Mouse (Mus musculus): ENCODE results near the gene Gba. TPM values are rescaled to one million over a fixed set of nuclear protein-coding genes. Genes with fewer than 3 reads are reported as not detected.
"Not testable (repeated sequence)": the region's sequence is repeated elsewhere in the genome, so short reads cannot be mapped to it uniquely, and the experiment has no call there.

The Gba gene
- polyA plus RNA-seq, 1 experiment from 2014 or later, result 44.0 TPM

DNA sequence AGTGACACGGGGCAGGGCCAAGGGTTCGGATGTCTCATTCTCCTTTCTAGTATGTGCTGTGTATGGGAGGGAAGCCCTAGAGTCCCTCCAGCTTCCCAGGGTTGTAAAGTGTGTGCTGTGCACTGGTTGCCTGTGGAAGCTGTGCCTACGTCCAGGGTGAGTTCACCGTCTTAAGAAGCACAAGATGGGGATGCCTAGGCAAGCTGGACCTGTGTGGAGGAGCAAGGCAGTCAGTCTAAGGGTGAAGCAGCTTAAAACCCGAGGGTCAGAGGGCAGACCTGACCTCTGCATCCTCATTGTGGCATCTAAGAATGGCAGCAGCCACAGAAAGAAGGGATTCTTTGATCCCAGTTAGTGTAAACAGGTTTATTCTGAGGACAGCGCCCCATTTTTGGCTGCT, 6.0 kb downstream of the Gba start:
- Histone ChIP-seq H3K4me1 (peaks cover 32% of the 10 kb centered on the region), H3K9me3 (replicated peaks) (no peaks in the 10 kb centered on the region), H3K9ac (no peak overlapping the region), H3K36me3 (peaks cover 71% of the 10 kb centered on the region), H3K27ac (no peak overlapping the region), H3K4me3 (replicated peaks) (no peak overlapping the region), H3K27me3 (no peaks in the 10 kb centered on the region), H3K4me2 (no peak overlapping the region)
- 91% methylated on average over 6 of the region's 6 CpGs for WGBS
- ATAC-seq (replicated peaks; ENCODE audit: low FRiP score), result no peak

DNA sequence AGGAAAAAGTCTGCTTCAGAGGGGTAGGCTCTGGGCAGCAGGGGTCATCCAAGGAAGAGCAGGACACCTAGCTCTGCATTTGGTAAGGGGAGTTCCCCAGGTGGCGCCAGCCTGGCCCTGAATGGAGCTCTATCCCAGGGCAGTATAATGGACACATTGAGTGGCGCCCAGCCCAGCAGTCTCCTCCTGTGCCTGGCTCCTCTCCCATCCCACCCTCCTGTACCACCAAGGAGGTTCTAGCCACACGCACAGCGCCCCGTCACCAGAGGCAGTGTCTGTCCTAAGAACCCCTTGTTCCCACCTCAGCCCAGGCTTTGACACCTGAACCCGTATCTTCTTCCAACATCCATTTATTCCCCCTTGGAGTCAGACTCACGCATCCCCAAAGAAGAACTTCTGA, 7.0 kb downstream of the Gba start:
- no peaks in the 10 kb centered on the region for H3K9me3 ChIP-seq (replicated peaks)
- H3K27me3 ChIP-seq, result no peaks in the 10 kb centered on the region
- no peak overlapping the region for H3K4me2 ChIP-seq
- ATAC-seq (replicated peaks; ENCODE audit: low FRiP score), result no peak
- no peak overlapping the region for H3K9ac ChIP-seq
- H3K4me3 ChIP-seq (replicated peaks), result no peak overlapping the region
- peak overlapping the region; percentile 35; the same call in 1 of the 2 replicates for H3K27ac ChIP-seq
- H3K36me3 ChIP-seq, result peaks cover 65% of the 10 kb centered on the region
- 91% methylated on average over 7 of the region's 7 CpGs for WGBS
- peaks cover 35% of the 10 kb centered on the region for H3K4me1 ChIP-seq

DNA sequence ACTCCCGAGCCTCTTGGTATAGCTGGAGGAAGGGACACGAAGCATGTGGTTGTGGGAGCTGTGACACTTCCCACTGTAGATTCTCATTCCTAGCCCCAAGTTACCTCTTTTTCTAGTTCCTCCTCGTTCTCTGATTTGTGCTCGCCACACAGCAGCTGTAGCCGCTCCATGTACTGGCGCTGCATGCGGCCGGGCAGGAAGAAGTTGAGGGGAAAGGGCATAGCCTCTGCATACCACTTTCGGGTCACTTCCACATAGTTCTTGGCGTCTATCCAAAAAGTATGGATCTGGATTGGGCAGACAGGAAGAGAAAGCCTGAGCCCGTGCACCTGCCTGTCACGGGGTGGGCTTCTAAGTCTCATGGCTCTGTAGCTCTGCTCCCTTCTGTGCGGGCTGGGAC, 7.4 kb downstream of the Gba start:
- H3K4me2 ChIP-seq, result no peak overlapping the region
- H3K9ac ChIP-seq, result no peak overlapping the region
- H3K27ac ChIP-seq, result peak overlapping the region; percentile 35; the same call in 1 of the 2 replicates
- no peaks in the 10 kb centered on the region for H3K27me3 ChIP-seq
- H3K9me3 ChIP-seq (replicated peaks), result no peaks in the 10 kb centered on the region
- WGBS, result 72% methylated on average over 13 of the region's 13 CpGs
- peaks cover 64% of the 10 kb centered on the region for H3K36me3 ChIP-seq
- peaks cover 39% of the 10 kb centered on the region for H3K4me1 ChIP-seq
- H3K4me3 ChIP-seq (replicated peaks), result no peak overlapping the region
- ATAC-seq (replicated peaks; ENCODE audit: low FRiP score), result no peak

DNA sequence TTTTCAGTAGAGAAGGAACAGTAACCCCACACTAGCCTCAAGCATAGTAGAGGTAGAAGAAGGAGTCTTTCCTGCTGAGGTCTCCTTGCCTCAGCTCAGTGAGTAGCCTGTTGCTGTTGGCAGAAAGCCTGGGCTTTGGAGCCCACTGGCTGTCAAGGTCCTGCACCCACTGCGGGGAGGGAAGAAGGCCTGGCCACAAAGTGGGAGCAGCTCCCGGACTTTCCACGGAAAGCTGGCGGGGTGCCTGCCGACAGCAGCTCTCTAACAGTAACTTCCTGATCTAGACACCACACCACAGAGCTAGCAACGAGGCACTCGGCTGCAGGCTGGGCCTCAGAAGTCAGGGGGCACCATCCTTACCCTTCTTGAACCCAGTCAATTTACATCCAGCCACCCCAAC, 8.0 kb downstream of the Gba start:
- Histone ChIP-seq H3K4me2 (no peak overlapping the region), H3K4me3 (replicated peaks) (no peak overlapping the region), H3K4me1 (peaks cover 45% of the 10 kb centered on the region), H3K36me3 (peaks cover 59% of the 10 kb centered on the region), H3K27me3 (no peaks in the 10 kb centered on the region), H3K27ac (0 out of 2 replicates have a peak overlapping the region, but pooled peaks have one; percentile 35), H3K9me3 (replicated peaks) (no peaks in the 10 kb centered on the region), H3K9ac (no peak overlapping the region)
- ATAC-seq (replicated peaks; ENCODE audit: low FRiP score), result no peak
- WGBS, result 70% methylated on average over 7 of the region's 7 CpGs

DNA sequence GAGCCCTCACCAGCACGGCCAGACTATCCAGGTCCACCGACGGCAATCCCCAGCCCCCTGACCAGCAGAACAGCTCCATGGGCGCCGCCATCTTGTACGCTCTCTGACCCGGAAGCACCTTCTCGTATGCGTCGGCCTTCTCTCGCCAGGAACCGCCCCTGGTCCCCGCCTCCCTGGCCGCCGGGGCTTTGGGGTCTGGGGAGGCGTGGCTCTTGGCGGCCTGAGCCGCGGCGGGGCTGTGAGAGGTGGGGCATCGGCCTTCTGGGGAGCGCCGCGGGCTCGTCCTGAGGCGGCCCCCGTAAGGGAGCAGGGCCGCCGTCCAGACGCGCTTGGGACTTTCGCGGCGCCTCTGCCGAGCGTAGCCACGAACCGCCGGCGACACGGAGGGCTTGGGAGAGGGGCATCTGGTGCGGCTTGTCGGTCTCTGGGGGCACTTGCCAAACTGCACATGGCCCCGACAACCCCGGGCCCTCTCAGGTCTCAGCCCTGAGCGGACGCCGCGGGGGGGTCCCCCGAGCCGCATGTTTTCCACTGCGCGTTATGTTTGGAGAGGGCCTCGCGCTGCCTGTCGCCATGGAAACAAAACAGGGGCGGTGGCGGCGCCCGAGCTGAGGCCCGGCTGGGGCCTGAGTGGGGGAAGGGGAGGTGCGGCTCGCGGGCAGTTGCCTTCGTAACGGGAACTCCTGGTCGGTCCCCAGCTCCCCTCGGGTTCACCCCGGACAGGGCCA, 11.2 kb downstream of the Gba start:
- WGBS, result under 1% methylated on average over 69 of the region's 69 CpGs
- peaks cover 50% of the 10 kb centered on the region for H3K4me1 ChIP-seq
- peak; percentile 94 for ATAC-seq (replicated peaks; ENCODE audit: low FRiP score)
- H3K27ac ChIP-seq, result peak overlapping the region; percentile 97
- no peaks in the 10 kb centered on the region for H3K27me3 ChIP-seq
- peaks cover 26% of the 10 kb centered on the region for H3K36me3 ChIP-seq
- no peaks in the 10 kb centered on the region for H3K9me3 ChIP-seq (replicated peaks)
- peak overlapping the region; percentile 90 for H3K4me3 ChIP-seq (replicated peaks)
- H3K9ac ChIP-seq, result peak overlapping the region; percentile 64
- H3K4me2 ChIP-seq, result peak overlapping the region; percentile 91

DNA sequence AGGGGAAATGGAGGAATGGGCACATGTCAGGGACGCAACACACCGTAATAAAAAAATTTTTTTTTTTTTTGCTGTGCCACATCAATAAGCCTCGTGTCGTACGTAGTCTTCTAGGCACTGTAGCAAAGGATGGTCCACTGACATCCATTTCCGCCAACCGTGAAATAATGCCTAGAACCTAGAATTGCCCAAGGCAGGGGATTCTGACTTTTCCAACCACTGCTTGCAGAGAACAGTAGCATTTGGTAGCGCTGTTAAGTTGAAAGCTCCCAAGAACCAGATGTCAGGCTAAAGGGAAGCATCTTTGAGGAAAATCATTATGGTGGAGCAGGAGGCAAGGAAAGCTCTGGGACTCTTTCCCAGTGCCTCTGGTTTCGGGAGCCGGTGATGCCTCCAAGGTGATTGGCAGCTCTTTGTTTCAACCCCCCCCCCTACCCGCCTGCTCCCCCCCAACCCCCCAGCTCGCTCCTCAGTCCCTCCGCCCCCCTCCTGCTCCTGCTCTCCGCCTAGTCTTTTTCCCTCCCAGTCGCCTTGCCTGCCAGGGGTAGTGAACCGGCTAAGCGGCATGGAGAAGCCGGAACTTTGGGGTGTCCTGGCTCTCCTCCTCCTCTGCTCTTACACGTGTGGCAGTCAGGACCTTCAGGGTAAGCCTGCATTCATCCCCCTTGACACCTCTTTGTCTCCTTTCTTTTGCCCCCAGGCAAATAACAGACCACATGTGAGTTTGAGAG, 12.1 kb downstream of the Gba start, which contains the start of gene Thbs3:
Thbs3 (plus strand) TSS at position 500 of the 731 bp plus-strand sequence.
- Histone ChIP-seq H3K9ac (peak within 1 kb of the TSS; percentile 64), H3K4me3 (replicated peaks) (peak within 1 kb of the TSS; percentile 90), H3K4me2 (peak within 1 kb of the TSS; percentile 91), H3K4me1 (peaks cover 56% of the 10 kb centered on the region), H3K27ac (peak within 1 kb of the TSS; percentile 97), H3K36me3 (peaks cover 18% of the 10 kb centered on the region), H3K27me3 (no peaks in the 10 kb centered on the region), H3K9me3 (replicated peaks) (no peaks in the 10 kb centered on the region)
- ATAC-seq (replicated peaks; ENCODE audit: low FRiP score), result no peak
- under 1% methylated on average over 19 of the region's 19 CpGs for WGBS

DNA sequence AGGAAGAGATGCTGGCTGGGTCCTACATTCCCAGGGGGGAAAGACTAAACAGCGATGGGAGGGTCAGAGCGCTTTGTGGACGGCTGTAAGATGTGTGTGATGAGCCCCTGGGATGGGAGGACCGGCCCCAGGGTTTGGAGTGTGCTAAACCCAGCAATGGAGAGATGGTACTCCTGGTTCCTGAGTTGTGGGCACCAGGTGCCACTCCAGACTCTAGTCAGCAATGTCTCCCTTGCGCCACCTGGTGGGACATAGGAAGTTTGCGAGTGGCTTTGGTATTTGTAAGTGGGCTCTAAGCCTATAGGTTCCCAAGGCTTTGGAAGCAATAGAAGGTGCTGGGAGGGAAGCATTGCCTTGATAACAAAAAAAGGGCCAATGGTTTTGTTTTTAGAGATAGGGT, 13.1 kb downstream of the Gba start:
- ATAC-seq (replicated peaks; ENCODE audit: low FRiP score), result 0 out of 2 replicates have a peak, but pooled peaks have one; percentile 2
- WGBS, result 2% methylated on average over 6 of the region's 6 CpGs
- H3K27ac ChIP-seq, result peak overlapping the region; percentile 97; the same call in 1 of the 2 replicates
- no peaks in the 10 kb centered on the region for H3K9me3 ChIP-seq (replicated peaks)
- H3K27me3 ChIP-seq, result no peaks in the 10 kb centered on the region
- H3K4me3 ChIP-seq (replicated peaks), result peak overlapping the region; percentile 90
- H3K36me3 ChIP-seq, result peaks cover 7% of the 10 kb centered on the region; the same call in 1 of the 2 replicates
- H3K4me2 ChIP-seq, result peak overlapping the region; percentile 91
- peaks cover 48% of the 10 kb centered on the region for H3K4me1 ChIP-seq
- H3K9ac ChIP-seq, result 0 out of 2 replicates have a peak overlapping the region, but pooled peaks have one; percentile 16

DNA sequence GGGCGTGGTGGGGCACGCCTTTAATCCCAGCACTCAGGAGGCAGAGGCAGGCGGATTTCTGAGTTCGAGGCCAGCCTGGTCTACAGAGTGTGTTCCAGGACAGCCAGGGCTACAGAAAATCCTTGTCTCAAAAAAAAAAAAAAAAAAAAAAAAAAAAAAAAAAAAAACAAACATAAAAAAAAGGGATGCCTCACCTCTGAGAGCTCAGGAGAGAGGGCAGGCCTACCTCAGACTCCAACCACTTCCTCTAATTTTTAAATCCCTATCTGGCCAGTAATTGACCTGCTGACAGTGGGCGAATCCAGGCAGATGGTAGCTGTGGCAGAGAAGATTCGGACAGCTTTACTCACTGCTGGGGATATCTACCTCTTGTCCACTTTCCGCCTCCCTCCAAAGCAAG, 13.7 kb downstream of the Gba start:
- not testable (repeated sequence) for H3K36me3 ChIP-seq; H3K9me3 ChIP-seq (replicated peaks); H3K4me3 ChIP-seq (replicated peaks); ATAC-seq (replicated peaks; ENCODE audit: low FRiP score); H3K9ac ChIP-seq; H3K27ac ChIP-seq; H3K27me3 ChIP-seq
- Histone ChIP-seq H3K4me2 (peak overlapping the region; percentile 91), H3K4me1 (peaks cover 44% of the 10 kb centered on the region)
- WGBS, result 75% methylated on average over 7 of the region's 7 CpGs

DNA sequence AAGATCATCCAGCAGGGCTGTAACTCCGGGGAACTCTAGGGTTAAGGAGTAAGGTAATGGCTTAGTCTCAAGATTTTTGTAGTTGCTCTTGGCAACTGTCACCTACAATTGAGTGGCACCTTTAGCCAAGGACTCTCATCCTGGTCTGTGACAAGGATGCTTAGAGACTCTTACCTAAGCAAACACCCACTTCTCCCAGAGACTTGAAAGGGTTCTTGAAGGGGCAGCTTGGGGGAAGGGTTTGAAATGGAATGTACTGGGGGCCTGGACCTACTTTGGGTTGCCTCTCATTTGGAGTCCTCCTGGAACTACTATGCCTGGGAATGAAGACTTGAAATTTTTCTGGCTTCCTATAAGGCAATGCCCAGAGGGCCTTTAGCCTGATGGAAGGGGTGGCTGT, 15.5 kb downstream of the Gba start:
- Histone ChIP-seq H3K9ac (no peak overlapping the region), H3K4me3 (replicated peaks) (no peak overlapping the region), H3K4me2 (no peak overlapping the region), H3K9me3 (replicated peaks) (no peaks in the 10 kb centered on the region), H3K27ac (no peak overlapping the region), H3K27me3 (no peaks in the 10 kb centered on the region), H3K4me1 (peaks cover 30% of the 10 kb centered on the region), H3K36me3 (peaks cover 4% of the 10 kb centered on the region; the same call in 1 of the 2 replicates)
- WGBS, result 69% methylated on average over 1 of the region's 1 CpGs
- ATAC-seq (replicated peaks; ENCODE audit: low FRiP score), result no peak

DNA sequence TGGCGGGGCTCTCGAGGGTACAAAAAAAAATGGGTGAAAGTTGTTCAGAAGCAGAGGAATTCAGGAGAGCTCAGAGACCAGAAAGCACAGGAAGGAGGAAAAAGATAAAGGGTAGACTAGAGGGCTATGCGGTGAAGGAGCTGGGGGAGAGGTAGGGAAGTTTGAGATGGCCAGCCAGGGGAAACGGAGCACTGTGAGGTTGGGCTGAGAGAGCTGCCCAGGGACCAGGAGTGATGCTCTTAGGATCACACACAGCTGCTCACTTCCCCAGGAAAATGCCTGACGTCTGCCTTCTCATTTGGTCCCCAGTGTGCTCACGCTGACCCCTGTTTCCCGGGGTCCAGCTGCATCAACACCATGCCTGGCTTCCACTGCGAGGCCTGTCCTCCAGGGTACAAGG, 16.8 kb downstream of the Gba start:
- Histone ChIP-seq H3K9me3 (replicated peaks) (no peaks in the 10 kb centered on the region), H3K4me1 (peaks cover 26% of the 10 kb centered on the region), H3K36me3 (peaks cover 13% of the 10 kb centered on the region; the same call in 1 of the 2 replicates), H3K4me3 (replicated peaks) (no peak overlapping the region), H3K27me3 (no peaks in the 10 kb centered on the region), H3K4me2 (no peak overlapping the region), H3K27ac (no peak overlapping the region), H3K9ac (0 out of 2 replicates have a peak overlapping the region, but pooled peaks have one; percentile 23)
- no peak for ATAC-seq (replicated peaks; ENCODE audit: low FRiP score)
- 26% methylated on average over 8 of the region's 8 CpGs for WGBS

DNA sequence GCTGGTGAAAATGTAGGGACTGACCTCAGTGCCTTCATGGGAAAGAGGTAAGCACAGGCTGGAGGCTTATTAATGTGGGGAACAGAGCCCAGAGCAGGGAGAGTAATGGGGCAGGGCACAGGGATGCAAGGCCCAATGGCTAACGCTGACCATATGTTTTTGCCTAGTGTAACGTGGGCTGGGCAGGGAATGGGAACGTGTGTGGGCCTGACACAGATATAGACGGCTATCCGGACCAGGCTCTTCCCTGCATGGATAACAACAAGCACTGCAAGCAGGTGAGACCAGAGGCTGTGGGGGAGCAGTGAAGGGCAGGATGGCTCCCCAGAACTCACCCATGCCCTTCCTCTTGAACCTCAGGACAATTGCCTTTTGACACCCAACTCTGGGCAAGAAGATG, 18.4 kb downstream of the Gba start:
- H3K4me2 ChIP-seq, result no peak overlapping the region
- no peak overlapping the region for H3K4me3 ChIP-seq (replicated peaks)
- no peak for ATAC-seq (replicated peaks; ENCODE audit: low FRiP score)
- 73% methylated on average over 5 of the region's 5 CpGs for WGBS
- H3K4me1 ChIP-seq, result peaks cover 21% of the 10 kb centered on the region
- peaks cover 7% of the 10 kb centered on the region for H3K27me3 ChIP-seq
- H3K36me3 ChIP-seq, result peaks cover 13% of the 10 kb centered on the region; the same call in 1 of the 2 replicates
- no peak overlapping the region for H3K27ac ChIP-seq
- no peak overlapping the region for H3K9ac ChIP-seq
- H3K9me3 ChIP-seq (replicated peaks), result no peaks in the 10 kb centered on the region

DNA sequence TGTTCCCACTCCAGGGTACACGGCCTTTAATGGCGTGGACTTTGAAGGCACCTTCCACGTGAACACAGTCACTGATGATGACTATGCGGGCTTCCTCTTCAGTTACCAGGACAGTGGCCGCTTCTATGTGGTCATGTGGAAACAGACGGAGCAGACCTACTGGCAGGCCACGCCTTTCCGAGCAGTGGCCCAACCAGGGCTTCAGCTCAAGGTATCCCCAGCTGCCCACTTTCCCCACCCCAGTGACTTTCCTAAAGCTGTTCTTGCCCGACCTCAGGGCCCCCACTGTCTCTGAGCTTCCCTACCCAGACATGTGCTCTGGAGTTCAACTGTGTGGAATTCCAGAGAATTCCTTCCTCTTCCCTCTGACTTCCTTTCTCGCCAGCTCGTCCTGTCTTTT, 22.1 kb downstream of the Gba start:
- Histone ChIP-seq H3K9ac (no peak overlapping the region), H3K4me1 (peaks cover 41% of the 10 kb centered on the region), H3K36me3 (peaks cover 13% of the 10 kb centered on the region; the same call in 1 of the 2 replicates), H3K4me2 (no peak overlapping the region), H3K4me3 (replicated peaks) (no peak overlapping the region), H3K27me3 (peaks cover 11% of the 10 kb centered on the region), H3K27ac (no peak overlapping the region), H3K9me3 (replicated peaks) (no peaks in the 10 kb centered on the region)
- ATAC-seq (replicated peaks; ENCODE audit: low FRiP score), result no peak
- 84% methylated on average over 11 of the region's 11 CpGs for WGBS
